Mouse (Mus musculus): ENCODE measurements around the gene Daam1. TPM values are rescaled to one million over a fixed set of nuclear protein-coding genes. Genes with fewer than 3 reads are reported as not detected.

Gene Daam1
- polyA plus RNA-seq, 1 experiment from 2014 or later, result 21.6 TPM

- Histone ChIP-seq H3K4me3 (ENCODE audit: low read length) (peak overlapping the region; percentile 19; the same call in 1 of the 2 replicates), H3K4me2 (ENCODE audit: low read depth, low read length) (peak overlapping the region; percentile 54), H3K27ac (ENCODE audit: low read length) (peak overlapping the region; percentile 91), H3K9ac (ENCODE audit: low read length) (peak overlapping the region; percentile 39; the same call in 1 of the 2 replicates), H3K9me3 (replicated peaks; ENCODE audit: control insufficient read depth, low read length) (no peaks in the 10 kb centered on the region), H3K4me1 (ENCODE audit: control insufficient read depth, insufficient read depth, low read length) (peaks cover 73% of the 10 kb centered on the region), H3K36me3 (ENCODE audit: control insufficient read depth, insufficient read depth) (0 out of 2 replicates have a peak, but pooled peaks cover 8% of the 10 kb centered on the region), H3K27me3 (ENCODE audit: control insufficient read depth, insufficient read depth, low read length) (no peaks in the 10 kb centered on the region)
- ATAC-seq (replicated peaks; ENCODE audit: extremely low read depth, insufficient read depth, low FRiP score), result peak; percentile 82
- 16% methylated on average over 10 of the region's 10 CpGs for WGBS
Observed at GRCm38 (mm10) chr12:71863846-71864543, 33.1 kb downstream of the Daam1 start.

- peaks cover 67% of the 10 kb centered on the region for H3K4me1 ChIP-seq (ENCODE audit: control insufficient read depth, insufficient read depth, low read length)
- H3K9ac ChIP-seq (ENCODE audit: low read length), result no peak overlapping the region; the same call in 1 of the 2 replicates
- WGBS, result 38% methylated on average over 3 of the region's 3 CpGs
- no peaks in the 10 kb centered on the region for H3K9me3 ChIP-seq (replicated peaks; ENCODE audit: control insufficient read depth, low read length)
- H3K36me3 ChIP-seq (ENCODE audit: control insufficient read depth, insufficient read depth), result 0 out of 2 replicates have a peak, but pooled peaks cover 8% of the 10 kb centered on the region
- no peaks in the 10 kb centered on the region for H3K27me3 ChIP-seq (ENCODE audit: control insufficient read depth, insufficient read depth, low read length)
- no peak overlapping the region for H3K4me3 ChIP-seq (ENCODE audit: low read length)
- no peak overlapping the region for H3K4me2 ChIP-seq (ENCODE audit: low read depth, low read length)
- no peak for ATAC-seq (replicated peaks; ENCODE audit: extremely low read depth, insufficient read depth, low FRiP score)
- peak overlapping the region; percentile 91 for H3K27ac ChIP-seq (ENCODE audit: low read length)
Observed at GRCm38 (mm10) chr12:71864544-71864897, 33.6 kb downstream of the Daam1 start.

- 0 out of 2 replicates have a peak, but pooled peaks cover 5% of the 10 kb centered on the region for H3K36me3 ChIP-seq (ENCODE audit: control insufficient read depth, insufficient read depth)
- no peak overlapping the region for H3K9ac ChIP-seq (ENCODE audit: low read length)
- no peak overlapping the region for H3K4me3 ChIP-seq (ENCODE audit: low read length)
- H3K9me3 ChIP-seq (replicated peaks; ENCODE audit: control insufficient read depth, low read length), result no peaks in the 10 kb centered on the region
- 60% methylated on average over 3 of the region's 3 CpGs for WGBS
- H3K27me3 ChIP-seq (ENCODE audit: control insufficient read depth, insufficient read depth, low read length), result no peaks in the 10 kb centered on the region
- peaks cover 67% of the 10 kb centered on the region for H3K4me1 ChIP-seq (ENCODE audit: control insufficient read depth, insufficient read depth, low read length)
- H3K4me2 ChIP-seq (ENCODE audit: low read depth, low read length), result no peak overlapping the region
- no peak for ATAC-seq (replicated peaks; ENCODE audit: extremely low read depth, insufficient read depth, low FRiP score)
- 0 out of 2 replicates have a peak overlapping the region, but pooled peaks have one; percentile 25 for H3K27ac ChIP-seq (ENCODE audit: low read length)
Observed at GRCm38 (mm10) chr12:71865937-71866336, 35.1 kb downstream of the Daam1 start.

- Histone ChIP-seq H3K4me3 (ENCODE audit: low read length) (no peak overlapping the region), H3K36me3 (ENCODE audit: control insufficient read depth, insufficient read depth) (no peaks in the 10 kb centered on the region), H3K4me1 (ENCODE audit: control insufficient read depth, insufficient read depth, low read length) (peaks cover 55% of the 10 kb centered on the region), H3K9me3 (replicated peaks; ENCODE audit: control insufficient read depth, low read length) (no peaks in the 10 kb centered on the region), H3K9ac (ENCODE audit: low read length) (no peak overlapping the region), H3K27me3 (ENCODE audit: control insufficient read depth, insufficient read depth, low read length) (no peaks in the 10 kb centered on the region), H3K27ac (ENCODE audit: low read length) (peak overlapping the region; percentile 33; the same call in 1 of the 2 replicates), H3K4me2 (ENCODE audit: low read depth, low read length) (no peak overlapping the region)
- WGBS, result 74% methylated on average over 9 of the region's 9 CpGs
- no peak for ATAC-seq (replicated peaks; ENCODE audit: extremely low read depth, insufficient read depth, low FRiP score)
Observed at GRCm38 (mm10) chr12:71867345-71868240, 36.7 kb downstream of the Daam1 start.

- Histone ChIP-seq H3K27me3 (ENCODE audit: control insufficient read depth, insufficient read depth, low read length) (no peaks in the 10 kb centered on the region), H3K9ac (ENCODE audit: low read length) (no peak overlapping the region), H3K27ac (ENCODE audit: low read length) (no peak overlapping the region), H3K4me3 (ENCODE audit: low read length) (no peak overlapping the region), H3K9me3 (replicated peaks; ENCODE audit: control insufficient read depth, low read length) (no peaks in the 10 kb centered on the region), H3K36me3 (ENCODE audit: control insufficient read depth, insufficient read depth) (no peaks in the 10 kb centered on the region), H3K4me1 (ENCODE audit: control insufficient read depth, insufficient read depth, low read length) (peaks cover 38% of the 10 kb centered on the region), H3K4me2 (ENCODE audit: low read depth, low read length) (no peak overlapping the region)
- WGBS, result 64% methylated on average over 6 of the region's 6 CpGs
- no peak for ATAC-seq (replicated peaks; ENCODE audit: extremely low read depth, insufficient read depth, low FRiP score)
Observed at GRCm38 (mm10) chr12:71870644-71871043, 39.8 kb downstream of the Daam1 start.

- H3K4me3 ChIP-seq (ENCODE audit: low read length), result no peak overlapping the region
- peaks cover 42% of the 10 kb centered on the region for H3K4me1 ChIP-seq (ENCODE audit: control insufficient read depth, insufficient read depth, low read length)
- no peak for ATAC-seq (replicated peaks; ENCODE audit: extremely low read depth, insufficient read depth, low FRiP score)
- no peak overlapping the region for H3K4me2 ChIP-seq (ENCODE audit: low read depth, low read length)
- no peak overlapping the region for H3K9ac ChIP-seq (ENCODE audit: low read length)
- WGBS, result 77% methylated on average over 4 of the region's 4 CpGs
- H3K36me3 ChIP-seq (ENCODE audit: control insufficient read depth, insufficient read depth), result no peaks in the 10 kb centered on the region
- H3K27ac ChIP-seq (ENCODE audit: low read length), result no peak overlapping the region
- no peaks in the 10 kb centered on the region for H3K9me3 ChIP-seq (replicated peaks; ENCODE audit: control insufficient read depth, low read length)
- no peaks in the 10 kb centered on the region for H3K27me3 ChIP-seq (ENCODE audit: control insufficient read depth, insufficient read depth, low read length)
Observed at GRCm38 (mm10) chr12:71872330-71872729, 41.5 kb downstream of the Daam1 start.

GRCm38 (mm10) chr12:71874561-71874960 lies 43.7 kb downstream of the Daam1 start:
- Histone ChIP-seq H3K9me3 (replicated peaks; ENCODE audit: control insufficient read depth, low read length) (no peaks in the 10 kb centered on the region), H3K4me2 (ENCODE audit: low read depth, low read length) (no peak overlapping the region), H3K9ac (ENCODE audit: low read length) (no peak overlapping the region), H3K36me3 (ENCODE audit: control insufficient read depth, insufficient read depth) (no peaks in the 10 kb centered on the region), H3K27ac (ENCODE audit: low read length) (no peak overlapping the region), H3K27me3 (ENCODE audit: control insufficient read depth, insufficient read depth, low read length) (no peaks in the 10 kb centered on the region), H3K4me3 (ENCODE audit: low read length) (no peak overlapping the region), H3K4me1 (ENCODE audit: control insufficient read depth, insufficient read depth, low read length) (peaks cover 49% of the 10 kb centered on the region)
- WGBS, result 80% methylated on average over 6 of the region's 6 CpGs
- no peak for ATAC-seq (replicated peaks; ENCODE audit: extremely low read depth, insufficient read depth, low FRiP score)

GRCm38 (mm10) chr12:71874984-71875383 lies 44.1 kb downstream of the Daam1 start:
- WGBS, result 81% methylated on average over 3 of the region's 3 CpGs
- Histone ChIP-seq H3K4me1 (ENCODE audit: control insufficient read depth, insufficient read depth, low read length) (peaks cover 49% of the 10 kb centered on the region), H3K27ac (ENCODE audit: low read length) (no peak overlapping the region)

More at GRCm38 (mm10) chr12:71874984-71875383, 44.1 kb downstream of the Daam1 start:
- Histone ChIP-seq H3K9me3 (replicated peaks; ENCODE audit: control insufficient read depth, low read length) (no peaks in the 10 kb centered on the region), H3K36me3 (ENCODE audit: control insufficient read depth, insufficient read depth) (no peaks in the 10 kb centered on the region), H3K27me3 (ENCODE audit: control insufficient read depth, insufficient read depth, low read length) (no peaks in the 10 kb centered on the region), H3K9ac (ENCODE audit: low read length) (no peak overlapping the region), H3K4me3 (ENCODE audit: low read length) (no peak overlapping the region), H3K4me2 (ENCODE audit: low read depth, low read length) (no peak overlapping the region)
- ATAC-seq (replicated peaks; ENCODE audit: extremely low read depth, insufficient read depth, low FRiP score), result no peak

Measured in heart, embryonic 16.5 days (tissue).